Mouse (Mus musculus): ENCODE measurements around the gene Klhdc8b. TPM values are rescaled to one million over a fixed set of nuclear protein-coding genes. Genes with fewer than 3 reads are reported as not detected.

The Klhdc8b gene
- polyA plus RNA-seq, 1 experiment from 2014 or later: 103 TPM

- Histone ChIP-seq H3K4me3 (ENCODE audit: low read length) (no peak overlapping the region), H3K9me3 (replicated peaks; ENCODE audit: control insufficient read depth, low read length) (no peaks in the 10 kb centered on the region), H3K9ac (ENCODE audit: low read length) (no peak overlapping the region), H3K4me2 (ENCODE audit: low read depth, low read length) (no peak overlapping the region), H3K27me3 (ENCODE audit: control insufficient read depth, insufficient read depth, low read length) (no peaks in the 10 kb centered on the region), H3K27ac (ENCODE audit: low read length) (no peak overlapping the region), H3K36me3 (ENCODE audit: control insufficient read depth, insufficient read depth) (peaks cover 8% of the 10 kb centered on the region; the same call in 1 of the 2 replicates), H3K4me1 (ENCODE audit: control insufficient read depth, insufficient read depth, low read length) (no peaks in the 10 kb centered on the region)
- ATAC-seq (replicated peaks; ENCODE audit: extremely low read depth, insufficient read depth, low FRiP score): no peak
- 54% methylated on average over 4 of the region's 4 CpGs for WGBS
Observed at GRCm38 (mm10) chr9:108469845-108470244, 8.5 kb upstream of the Klhdc8b start.

DNA sequence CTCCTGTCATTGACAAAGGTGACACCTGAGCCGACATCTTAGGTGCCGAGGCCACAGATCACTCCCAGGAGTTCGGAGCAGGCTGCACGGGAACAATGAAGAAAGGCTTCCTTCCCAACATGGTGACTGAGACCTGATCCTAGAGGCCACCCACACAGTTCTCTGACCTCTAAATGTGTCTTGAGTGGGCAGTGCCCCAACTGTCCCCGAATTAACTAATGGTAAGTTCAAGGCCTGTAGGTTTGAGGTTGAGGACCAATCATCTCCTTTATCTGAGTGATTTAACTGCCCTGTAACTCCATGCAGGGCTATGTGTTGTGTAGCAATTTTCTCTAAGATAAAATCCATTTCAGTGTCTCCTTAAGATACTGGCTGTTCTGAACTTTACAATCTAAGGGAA lies 8.0 kb upstream of the Klhdc8b start:
- no peaks in the 10 kb centered on the region for H3K27me3 ChIP-seq (ENCODE audit: control insufficient read depth, insufficient read depth, low read length)
- WGBS: 60% methylated on average over 5 of the region's 5 CpGs
- H3K36me3 ChIP-seq (ENCODE audit: control insufficient read depth, insufficient read depth): peaks cover 9% of the 10 kb centered on the region; the same call in 1 of the 2 replicates
- no peak for ATAC-seq (replicated peaks; ENCODE audit: extremely low read depth, insufficient read depth, low FRiP score)
- no peak overlapping the region for H3K27ac ChIP-seq (ENCODE audit: low read length)
- no peak overlapping the region for H3K4me3 ChIP-seq (ENCODE audit: low read length)
- no peak overlapping the region for H3K4me2 ChIP-seq (ENCODE audit: low read depth, low read length)
- no peaks in the 10 kb centered on the region for H3K4me1 ChIP-seq (ENCODE audit: control insufficient read depth, insufficient read depth, low read length)
- H3K9ac ChIP-seq (ENCODE audit: low read length): no peak overlapping the region
- H3K9me3 ChIP-seq (replicated peaks; ENCODE audit: control insufficient read depth, low read length): no peaks in the 10 kb centered on the region

DNA sequence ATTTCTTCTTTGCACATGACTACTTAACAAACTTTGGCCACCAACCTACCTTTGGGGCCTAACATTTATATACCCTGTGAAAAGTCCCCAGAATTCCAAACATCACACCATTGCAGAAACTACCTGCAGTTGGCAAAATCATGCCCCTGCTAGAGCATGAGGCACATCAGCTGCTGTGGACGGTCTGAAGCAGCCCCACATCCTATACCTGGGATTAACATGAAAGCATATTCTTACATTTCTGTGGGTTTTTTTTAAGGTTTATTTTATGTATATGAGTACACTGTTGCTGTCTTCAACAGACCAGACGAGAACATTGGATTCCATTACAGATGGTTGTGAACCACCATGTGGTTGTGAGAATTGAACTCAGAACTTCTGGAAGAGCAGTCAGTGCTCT lies 4.8 kb upstream of the Klhdc8b start:
- H3K9me3 ChIP-seq (replicated peaks; ENCODE audit: control insufficient read depth, low read length): no peaks in the 10 kb centered on the region
- 92% methylated on average over 2 of the region's 2 CpGs for WGBS
- ATAC-seq (replicated peaks; ENCODE audit: extremely low read depth, insufficient read depth, low FRiP score): no peak
- H3K4me2 ChIP-seq (ENCODE audit: low read depth, low read length): no peak overlapping the region
- H3K27ac ChIP-seq (ENCODE audit: low read length): no peak overlapping the region
- H3K4me1 ChIP-seq (ENCODE audit: control insufficient read depth, insufficient read depth, low read length): peaks cover 17% of the 10 kb centered on the region
- H3K27me3 ChIP-seq (ENCODE audit: control insufficient read depth, insufficient read depth, low read length): no peaks in the 10 kb centered on the region
- H3K9ac ChIP-seq (ENCODE audit: low read length): no peak overlapping the region
- peaks cover 25% of the 10 kb centered on the region for H3K36me3 ChIP-seq (ENCODE audit: control insufficient read depth, insufficient read depth)
- H3K4me3 ChIP-seq (ENCODE audit: low read length): no peak overlapping the region

- Histone ChIP-seq H3K4me2 (ENCODE audit: low read depth, low read length) (no peak overlapping the region), H3K4me1 (ENCODE audit: control insufficient read depth, insufficient read depth, low read length) (peaks cover 18% of the 10 kb centered on the region), H3K27me3 (ENCODE audit: control insufficient read depth, insufficient read depth, low read length) (no peaks in the 10 kb centered on the region), H3K36me3 (ENCODE audit: control insufficient read depth, insufficient read depth) (peaks cover 25% of the 10 kb centered on the region), H3K9me3 (replicated peaks; ENCODE audit: control insufficient read depth, low read length) (no peaks in the 10 kb centered on the region), H3K27ac (ENCODE audit: low read length) (no peak overlapping the region), H3K4me3 (ENCODE audit: low read length) (no peak overlapping the region), H3K9ac (ENCODE audit: low read length) (no peak overlapping the region)
- ATAC-seq (replicated peaks; ENCODE audit: extremely low read depth, insufficient read depth, low FRiP score): no peak
- 91% methylated on average over 9 of the region's 9 CpGs for WGBS
Observed at GRCm38 (mm10) chr9:108463713-108464112, 2.3 kb upstream of the Klhdc8b start.

- Histone ChIP-seq H3K27me3 (ENCODE audit: control insufficient read depth, insufficient read depth, low read length) (no peaks in the 10 kb centered on the region), H3K4me2 (ENCODE audit: low read depth, low read length) (peak overlapping the region; percentile 93), H3K4me3 (ENCODE audit: low read length) (no peak overlapping the region), H3K27ac (ENCODE audit: low read length) (peak overlapping the region; percentile 88), H3K4me1 (ENCODE audit: control insufficient read depth, insufficient read depth, low read length) (peaks cover 18% of the 10 kb centered on the region), H3K36me3 (ENCODE audit: control insufficient read depth, insufficient read depth) (peaks cover 25% of the 10 kb centered on the region), H3K9me3 (replicated peaks; ENCODE audit: control insufficient read depth, low read length) (no peaks in the 10 kb centered on the region), H3K9ac (ENCODE audit: low read length) (peak overlapping the region; percentile 12; the same call in 1 of the 2 replicates)
- ATAC-seq (replicated peaks; ENCODE audit: extremely low read depth, insufficient read depth, low FRiP score): 0 out of 2 replicates have a peak, but pooled peaks have one; percentile 28
- WGBS: 55% methylated on average over 10 of the region's 10 CpGs
Observed at GRCm38 (mm10) chr9:108462192-108462591, 811 bp upstream of the Klhdc8b start.

- H3K9me3 ChIP-seq (replicated peaks; ENCODE audit: control insufficient read depth, low read length): no peaks in the 10 kb centered on the region
- H3K36me3 ChIP-seq (ENCODE audit: control insufficient read depth, insufficient read depth): peaks cover 25% of the 10 kb centered on the region
- peak overlapping the region; percentile 87 for H3K4me3 ChIP-seq (ENCODE audit: low read length)
- 77% methylated on average over 5 of the region's 5 CpGs for WGBS
- no peak for ATAC-seq (replicated peaks; ENCODE audit: extremely low read depth, insufficient read depth, low FRiP score)
- H3K27me3 ChIP-seq (ENCODE audit: control insufficient read depth, insufficient read depth, low read length): no peaks in the 10 kb centered on the region
- H3K9ac ChIP-seq (ENCODE audit: low read length): no peak overlapping the region; the same call in 1 of the 2 replicates
- H3K4me2 ChIP-seq (ENCODE audit: low read depth, low read length): peak overlapping the region; percentile 93
- H3K27ac ChIP-seq (ENCODE audit: low read length): peak overlapping the region; percentile 88
- peaks cover 18% of the 10 kb centered on the region for H3K4me1 ChIP-seq (ENCODE audit: control insufficient read depth, insufficient read depth, low read length)
Observed at GRCm38 (mm10) chr9:108461675-108462074, 294 bp upstream of the Klhdc8b start.

DNA sequence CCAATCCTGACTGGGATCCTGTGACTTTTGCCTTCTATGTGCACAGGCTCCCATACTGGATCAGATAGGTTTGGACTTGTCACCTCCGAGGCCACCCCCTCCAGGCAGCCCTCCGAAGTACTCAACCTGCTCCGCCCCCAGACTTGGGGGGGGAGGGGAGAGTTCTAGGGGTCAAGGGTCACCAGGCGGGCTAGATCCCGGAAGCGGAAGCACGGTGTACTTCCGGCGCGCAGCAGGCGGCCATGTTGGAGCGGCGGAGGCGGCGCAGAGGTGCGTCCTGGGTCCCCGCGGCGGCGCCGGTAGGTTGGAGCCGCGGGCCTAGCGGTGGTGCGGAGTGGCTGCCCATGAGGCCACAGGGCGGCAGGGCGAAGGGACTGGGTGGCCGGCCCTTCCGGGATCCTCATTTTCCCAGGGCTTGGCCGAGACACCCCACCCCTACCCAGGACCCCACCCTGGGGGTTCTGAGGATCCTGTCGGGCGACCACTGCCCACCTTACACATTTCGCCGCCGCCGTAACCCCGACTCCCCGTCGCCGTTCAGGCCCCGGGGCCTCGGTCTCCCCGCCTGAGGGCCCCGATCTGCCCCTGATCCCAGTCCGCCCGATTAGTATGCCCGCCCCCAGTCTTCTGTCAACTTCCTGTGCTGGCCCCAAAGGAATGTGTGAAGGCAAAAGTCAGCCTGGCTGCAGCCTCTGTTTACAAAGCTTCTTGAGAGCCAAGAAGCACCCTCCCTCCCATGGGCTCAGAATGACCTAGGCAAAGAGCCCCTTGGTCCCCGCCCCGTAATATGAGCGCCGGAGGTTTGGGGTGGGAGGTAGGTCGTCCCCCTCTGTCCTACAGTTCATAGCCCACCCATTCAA lies 832 bp downstream of the Klhdc8b start, which contains the start of gene Ccdc71:
Gene Ccdc71 (plus strand): TSS at position 209 of the 860 bp plus-strand sequence.
- H3K36me3 ChIP-seq (ENCODE audit: control insufficient read depth, insufficient read depth): peaks cover 19% of the 10 kb centered on the region
- peak within 1 kb of the TSS; percentile 93 for H3K4me2 ChIP-seq (ENCODE audit: low read depth, low read length)
- H3K27ac ChIP-seq (ENCODE audit: low read length): peak within 1 kb of the TSS; percentile 88
- under 1% methylated on average over 52 of the region's 52 CpGs for WGBS
- no peaks in the 10 kb centered on the region for H3K27me3 ChIP-seq (ENCODE audit: control insufficient read depth, insufficient read depth, low read length)
- peak within 1 kb of the TSS; percentile 92 for H3K9ac ChIP-seq (ENCODE audit: low read length)
- no peaks in the 10 kb centered on the region for H3K9me3 ChIP-seq (replicated peaks; ENCODE audit: control insufficient read depth, low read length)
- ATAC-seq (replicated peaks; ENCODE audit: extremely low read depth, insufficient read depth, low FRiP score): peak; percentile 69
- H3K4me3 ChIP-seq (ENCODE audit: low read length): peak within 1 kb of the TSS; percentile 87
- H3K4me1 ChIP-seq (ENCODE audit: control insufficient read depth, insufficient read depth, low read length): peaks cover 18% of the 10 kb centered on the region

GRCm38 (mm10) chr9:108459939-108460318 lies 1.5 kb downstream of the Klhdc8b start:
- Histone ChIP-seq H3K4me3 (ENCODE audit: low read length) (peak overlapping the region; percentile 87), H3K4me1 (ENCODE audit: control insufficient read depth, insufficient read depth, low read length) (peaks cover 18% of the 10 kb centered on the region), H3K27me3 (ENCODE audit: control insufficient read depth, insufficient read depth, low read length) (no peaks in the 10 kb centered on the region), H3K9ac (ENCODE audit: low read length) (no peak overlapping the region; the same call in 1 of the 2 replicates), H3K27ac (ENCODE audit: low read length) (peak overlapping the region; percentile 88), H3K4me2 (ENCODE audit: low read depth, low read length) (peak overlapping the region; percentile 93), H3K36me3 (ENCODE audit: control insufficient read depth, insufficient read depth) (peaks cover 18% of the 10 kb centered on the region), H3K9me3 (replicated peaks; ENCODE audit: control insufficient read depth, low read length) (no peaks in the 10 kb centered on the region)
- 78% methylated on average over 1 of the region's 1 CpGs for WGBS
- ATAC-seq (replicated peaks; ENCODE audit: extremely low read depth, insufficient read depth, low FRiP score): no peak

- no peak for ATAC-seq (replicated peaks; ENCODE audit: extremely low read depth, insufficient read depth, low FRiP score)
- H3K4me2 ChIP-seq (ENCODE audit: low read depth, low read length): no peak overlapping the region
- no peaks in the 10 kb centered on the region for H3K27me3 ChIP-seq (ENCODE audit: control insufficient read depth, insufficient read depth, low read length)
- H3K4me1 ChIP-seq (ENCODE audit: control insufficient read depth, insufficient read depth, low read length): peaks cover 14% of the 10 kb centered on the region
- H3K27ac ChIP-seq (ENCODE audit: low read length): no peak overlapping the region
- H3K36me3 ChIP-seq (ENCODE audit: control insufficient read depth, insufficient read depth): no peaks in the 10 kb centered on the region
- H3K4me3 ChIP-seq (ENCODE audit: low read length): no peak overlapping the region
- no peaks in the 10 kb centered on the region for H3K9me3 ChIP-seq (replicated peaks; ENCODE audit: control insufficient read depth, low read length)
- no peak overlapping the region for H3K9ac ChIP-seq (ENCODE audit: low read length)
- WGBS: 85% methylated on average over 10 of the region's 10 CpGs
Observed at GRCm38 (mm10) chr9:108456953-108457352, 4.4 kb downstream of the Klhdc8b start.

Measured in heart, embryonic 16.5 days (tissue).